Mouse (Mus musculus) cerebellum, postnatal 25 days (tissue): ENCODE results near the gene Arhgap45.

Experiments
- DNase-seq, 2 experiments: peaks; one replicate each; pipeline ENCODE4 v3.0.0; 2021; ENCODE audit warnings: mixed read lengths in 2 of 2

Gene Arhgap45

DNA sequence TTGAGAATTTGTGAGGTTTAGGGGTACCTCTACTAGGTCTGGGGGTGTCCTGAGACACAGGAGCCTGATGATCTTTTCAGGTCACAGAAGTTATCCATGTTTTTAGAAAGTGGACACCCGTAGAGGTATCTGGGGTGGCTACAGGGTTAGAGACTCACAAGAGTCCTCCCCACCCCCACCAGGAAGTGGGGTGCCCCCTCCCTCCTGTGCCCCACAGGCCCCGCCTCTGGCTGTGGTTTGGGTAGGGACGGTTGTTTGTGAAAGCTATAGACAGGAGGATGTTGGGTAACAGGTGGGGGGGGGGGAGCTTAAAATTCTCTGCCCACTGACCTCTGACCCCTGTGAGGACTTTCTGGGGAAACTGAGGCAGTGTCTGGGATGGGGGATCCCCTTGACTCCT is 908 bp downstream of the Arhgap45 start:
- DNase-seq = no peak

DNA sequence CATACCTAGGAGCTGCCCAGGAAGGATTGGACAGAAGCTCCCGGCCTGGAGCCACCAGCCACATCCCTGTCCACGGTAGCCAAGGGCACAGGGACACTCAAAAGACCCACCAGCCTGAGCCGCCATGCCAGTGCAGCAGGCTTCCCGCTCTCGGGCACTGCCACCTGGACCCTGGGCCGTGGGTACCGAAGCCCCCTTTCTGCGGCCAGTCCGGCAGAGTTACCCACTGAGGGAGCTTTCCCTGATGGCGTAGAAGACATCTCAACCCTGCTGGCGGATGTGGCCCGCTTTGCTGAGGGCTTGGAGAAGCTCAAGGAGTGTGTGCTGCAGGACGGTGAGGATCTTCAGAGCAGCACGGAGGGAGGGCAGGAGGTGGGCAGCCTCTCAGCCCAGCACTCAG is 1.3 kb downstream of the Arhgap45 start:
- no peak for DNase-seq

- no peak for DNase-seq
Measured at GRCm38 (mm10) chr10:80018739-80019297, 2.4 kb downstream of the Arhgap45 start.

GRCm38 (mm10) chr10:80019471-80020131 is 3.1 kb downstream of the Arhgap45 start:
- no peak for DNase-seq

GRCm38 (mm10) chr10:80020191-80020590 is 3.7 kb downstream of the Arhgap45 start:
- DNase-seq = no peak

DNA sequence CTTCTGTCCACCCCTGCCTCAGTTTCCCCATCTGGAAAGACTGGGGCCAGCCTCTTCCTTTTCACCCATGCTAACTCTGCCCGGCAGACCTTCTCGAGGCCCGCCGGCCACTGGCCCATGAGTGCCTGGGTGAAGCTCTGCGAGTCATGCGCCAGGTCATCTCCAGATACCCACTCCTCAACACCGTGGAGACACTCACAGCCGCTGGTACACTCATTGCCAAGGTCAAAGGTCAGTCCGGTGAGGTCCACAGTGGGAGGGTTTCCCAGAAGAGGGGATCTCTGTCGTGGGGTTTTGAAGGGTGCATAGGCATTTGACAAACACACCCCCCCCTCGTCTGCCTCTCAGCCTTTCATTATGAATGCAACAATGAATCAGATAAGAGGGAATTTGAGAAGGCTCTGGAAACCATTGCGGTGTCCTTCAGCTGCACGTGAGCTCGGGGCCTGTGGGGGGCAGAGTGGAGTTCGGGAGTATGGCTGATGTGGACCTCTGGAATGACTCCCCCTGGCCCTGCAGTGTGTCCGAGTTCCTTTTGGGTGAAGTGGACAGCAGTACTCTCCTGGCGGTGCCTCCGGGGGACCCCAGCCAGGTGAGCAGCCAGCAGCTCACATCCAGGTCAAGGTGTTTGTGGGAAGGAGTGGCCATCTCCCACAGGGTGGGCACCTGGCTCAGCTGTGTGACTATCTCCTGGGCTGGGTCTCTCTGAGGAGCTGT is 4.3 kb downstream of the Arhgap45 start:
- DNase-seq = no peak

- DNase-seq = no peak
Measured at GRCm38 (mm10) chr10:80021320-80021641, 4.8 kb downstream of the Arhgap45 start.

- no peak for DNase-seq
Measured at GRCm38 (mm10) chr10:80022164-80022563, 5.7 kb downstream of the Arhgap45 start.

DNA sequence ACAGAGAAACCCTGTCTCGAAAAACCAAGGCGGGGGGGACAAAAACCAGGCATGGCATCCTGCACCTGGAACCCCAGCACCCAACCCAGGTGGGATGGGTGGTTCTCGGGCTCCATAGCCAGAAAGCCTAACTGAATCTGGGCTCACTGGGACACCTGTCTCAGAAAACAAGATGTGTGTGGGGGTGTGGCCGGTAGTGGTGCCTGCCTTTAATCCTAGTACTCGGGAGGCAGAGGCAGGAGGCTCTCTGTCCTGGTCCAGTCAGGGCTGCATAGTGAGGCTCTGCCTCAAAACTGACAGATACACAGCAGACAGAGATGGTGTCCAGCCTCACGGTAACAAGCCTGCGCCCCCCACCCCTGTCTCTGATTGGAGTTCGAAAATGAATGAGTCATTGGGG is 6.4 kb downstream of the Arhgap45 start:
- no peak for DNase-seq

DNA sequence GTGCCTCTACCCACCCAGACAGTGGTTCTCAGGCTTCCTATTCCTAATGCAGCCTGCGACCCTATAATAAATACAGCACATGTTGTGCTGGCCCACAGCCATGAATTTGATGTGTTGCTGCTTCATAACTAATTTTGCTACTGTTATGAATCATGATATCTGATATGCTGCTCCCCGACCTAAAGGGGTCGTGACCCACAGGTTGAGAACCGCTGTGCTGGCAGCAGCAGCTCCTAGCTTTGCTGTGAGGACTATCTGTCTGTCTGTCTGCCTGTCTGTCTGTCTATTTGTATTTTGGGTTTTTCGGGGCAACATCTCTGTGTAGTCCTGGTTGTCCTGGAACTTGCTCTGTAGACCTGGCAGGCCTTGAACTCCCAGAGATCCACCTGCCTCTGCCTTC is 7.3 kb downstream of the Arhgap45 start:
- DNase-seq = no peak

- DNase-seq = no peak
Measured at GRCm38 (mm10) chr10:80024229-80025043, 8.0 kb downstream of the Arhgap45 start.

- no peak for DNase-seq
Measured at GRCm38 (mm10) chr10:80025044-80025347, 8.5 kb downstream of the Arhgap45 start.

DNA sequence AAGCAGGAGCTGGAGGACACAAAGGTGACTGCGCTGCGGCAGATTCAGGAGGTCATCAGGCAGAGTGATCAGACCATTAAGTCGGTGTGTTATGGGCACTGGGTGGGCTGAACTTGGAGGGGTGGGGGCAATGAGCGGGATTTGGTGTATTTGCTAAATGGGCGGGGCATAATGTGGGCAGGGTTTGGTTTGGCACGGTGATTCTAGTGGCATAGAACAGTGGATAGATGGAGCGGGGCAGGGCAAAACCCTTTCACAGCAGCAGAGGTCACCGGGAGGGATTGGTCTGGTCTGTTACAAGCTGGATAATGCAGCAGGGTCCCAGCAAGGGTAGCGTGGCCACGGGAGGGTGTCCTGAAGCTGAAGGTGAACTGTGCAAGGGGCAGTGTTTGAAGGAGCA is 9.0 kb downstream of the Arhgap45 start:
- DNase-seq = no peak

GRCm38 (mm10) chr10:80025889-80026288 is 9.4 kb downstream of the Arhgap45 start:
- DNase-seq = no peak

GRCm38 (mm10) chr10:80027681-80028520 is 11.4 kb downstream of the Arhgap45 start:
- no peak for DNase-seq

DNA sequence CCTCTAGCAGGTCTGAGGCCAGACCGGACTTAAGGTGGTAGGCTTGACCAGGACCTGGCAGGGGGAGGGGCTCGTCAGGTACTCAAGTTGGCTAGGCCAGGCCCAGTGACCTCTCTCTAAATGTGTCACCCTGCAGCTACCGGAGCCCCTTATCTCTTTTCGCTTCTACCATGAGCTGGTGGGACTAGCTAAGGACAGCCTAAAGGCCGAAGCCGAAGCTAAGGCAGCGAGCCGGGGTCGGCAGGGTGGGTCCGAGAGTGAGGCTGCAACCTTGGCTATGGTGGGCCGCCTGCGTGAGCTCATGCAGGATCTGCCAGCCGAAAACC is 12.0 kb downstream of the Arhgap45 start:
- no peak for DNase-seq

- no peak for DNase-seq
Measured at GRCm38 (mm10) chr10:80030191-80030590, 13.7 kb downstream of the Arhgap45 start.

- no peak for DNase-seq
Measured at GRCm38 (mm10) chr10:80030736-80031135, 14.3 kb downstream of the Arhgap45 start.

GRCm38 (mm10) chr10:80032799-80033480 is 16.5 kb downstream of the Arhgap45 start:
- peak in 1 of 2 experiments; percentile 44 for DNase-seq

DNA sequence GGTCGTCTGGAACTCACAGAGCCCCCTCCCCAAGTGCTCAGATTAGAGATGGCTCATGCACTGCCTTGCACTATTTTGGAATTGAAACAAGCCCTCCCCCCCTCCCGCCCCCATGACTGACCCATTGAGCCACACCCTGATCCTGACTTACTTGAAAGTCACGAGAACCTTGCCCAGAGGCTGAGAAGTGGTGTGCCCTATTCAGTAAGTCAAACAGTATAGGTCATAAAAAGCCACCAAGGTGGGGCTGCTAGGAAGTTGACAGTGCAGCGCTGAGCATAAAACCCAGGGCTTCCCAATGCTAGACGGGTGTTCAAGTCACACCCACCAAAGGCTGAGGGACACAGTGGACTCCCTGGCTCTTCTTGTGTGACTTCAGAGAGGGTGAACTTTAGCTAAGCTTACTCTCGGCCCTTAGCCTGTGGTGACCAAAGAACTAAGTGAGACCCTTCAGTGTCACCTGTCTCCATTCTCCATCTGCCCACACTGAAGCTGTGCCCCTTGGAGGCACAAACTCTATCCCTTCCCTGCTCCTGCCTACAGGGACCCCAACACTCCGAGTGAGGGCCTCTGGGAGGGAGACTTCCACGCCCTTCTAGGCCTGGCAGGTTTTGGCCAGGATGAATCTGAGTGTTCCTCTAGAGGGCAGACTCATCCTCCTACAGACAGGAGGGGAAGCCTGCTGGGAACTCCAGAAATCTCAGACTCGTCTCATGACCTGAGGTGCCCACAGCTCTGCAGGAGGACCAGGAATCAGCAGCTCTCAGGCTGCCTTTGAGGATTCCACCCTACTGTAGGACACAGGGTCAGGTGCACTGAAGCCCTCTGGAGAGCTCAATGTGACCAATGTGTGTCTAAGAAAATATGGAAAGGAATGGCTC is 17.3 kb downstream of the Arhgap45 start:
- DNase-seq = peak; percentile 62 to 69

DNA sequence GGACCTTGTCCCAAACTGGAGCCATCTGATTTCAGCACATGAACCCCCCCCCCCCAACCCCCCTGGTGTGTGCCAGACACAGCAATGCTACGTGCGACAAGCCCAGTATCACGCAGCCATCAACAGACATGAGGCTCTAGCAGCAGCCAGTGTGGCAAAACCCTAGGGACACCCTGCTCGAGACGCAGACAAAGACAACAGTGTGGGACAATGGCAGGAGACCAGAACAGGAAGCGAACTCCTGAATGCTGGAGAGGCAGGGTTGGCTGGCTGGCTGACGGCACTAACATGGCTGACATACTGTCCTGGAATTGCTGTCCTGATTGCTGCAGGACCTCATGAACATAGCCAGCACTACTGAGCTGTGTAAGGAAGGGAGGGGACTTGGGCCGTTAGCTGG is 18.7 kb downstream of the Arhgap45 start:
- no peak for DNase-seq
